Mouse (Mus musculus): ENCODE data around the gene Spata21. TPM values are rescaled to one million over a fixed set of nuclear protein-coding genes. Genes with fewer than 3 reads are reported as not detected.

The Spata21 gene
- total and polyA plus RNA-seq, 2 experiments from 2014 or later: 0.25 to 0.27 TPM

- H3K36me3 ChIP-seq (ENCODE audit: insufficient read depth, low read length): peaks cover 38% of the 10 kb centered on the region
- DNase-seq (ENCODE audit: low spot score): peak; percentile 32
- ATAC-seq (ENCODE audit: low FRiP score): peak; percentile 31
- H3K9ac ChIP-seq (replicated peaks; ENCODE audit: low read length, poor library complexity, severe bottlenecking): no peak overlapping the region
- no peaks in the 10 kb centered on the region for H3K4me1 ChIP-seq (ENCODE audit: insufficient read depth, low read length)
- H3K27ac ChIP-seq (ENCODE audit: low read depth, low read length): peak overlapping the region; percentile 63
- no peak overlapping the region for H3K4me2 ChIP-seq (ENCODE audit: low read depth, low read length, poor library complexity, severe bottlenecking)
- no peaks in the 10 kb centered on the region for H3K27me3 ChIP-seq (ENCODE audit: insufficient read depth, low read length)
- H3K4me3 ChIP-seq (ENCODE audit: low read depth, low read length): no peak overlapping the region
- no peak for TF ChIP-seq CTCF (IDR thresholded peaks at IDR 0.05)
- WGBS: 74% methylated on average over 7 of the region's 7 CpGs
- no peaks in the 10 kb centered on the region for H3K9me3 ChIP-seq (ENCODE audit: low read length)
These were observed 25.7 kb downstream of the Spata21 start for GRCm38 (mm10) chr4:141113831-141114230.

DNA sequence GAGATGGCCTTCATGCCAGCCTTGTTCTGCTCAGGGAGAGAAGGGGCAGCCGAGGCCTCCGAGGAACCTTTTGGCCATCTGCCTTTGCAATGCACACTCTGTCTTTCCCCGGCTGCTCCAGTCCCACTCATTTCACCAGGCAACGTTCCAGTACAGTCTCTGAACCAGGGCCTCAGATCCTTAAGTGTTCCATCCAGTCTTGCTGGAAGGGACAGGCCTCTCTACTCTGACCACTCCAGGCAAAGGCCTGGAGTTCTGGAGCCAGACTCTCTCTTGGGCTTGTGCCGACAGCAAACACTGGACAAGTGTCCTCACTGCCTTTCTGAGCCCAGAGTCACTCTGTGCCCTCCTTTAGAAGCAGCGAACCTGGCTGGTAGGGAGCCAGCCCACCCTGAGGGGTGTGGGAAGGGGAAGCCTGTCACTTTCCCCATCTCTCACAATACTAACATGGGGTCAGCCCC is 26.4 kb downstream of the Spata21 start:
- H3K9ac ChIP-seq (replicated peaks; ENCODE audit: low read length, poor library complexity, severe bottlenecking): no peak overlapping the region
- no peak overlapping the region for H3K4me2 ChIP-seq (ENCODE audit: low read depth, low read length, poor library complexity, severe bottlenecking)
- no peaks in the 10 kb centered on the region for H3K4me1 ChIP-seq (ENCODE audit: insufficient read depth, low read length)
- H3K36me3 ChIP-seq (ENCODE audit: insufficient read depth, low read length): peaks cover 38% of the 10 kb centered on the region
- H3K4me3 ChIP-seq (ENCODE audit: low read depth, low read length): no peak overlapping the region
- peak; percentile 70 for DNase-seq (ENCODE audit: low spot score)
- peak; percentile 64; the same call in 1 of the 2 replicates for ATAC-seq (ENCODE audit: low FRiP score)
- no peaks in the 10 kb centered on the region for H3K27me3 ChIP-seq (ENCODE audit: insufficient read depth, low read length)
- peak overlapping the region; percentile 63 for H3K27ac ChIP-seq (ENCODE audit: low read depth, low read length)
- no peaks in the 10 kb centered on the region for H3K9me3 ChIP-seq (ENCODE audit: low read length)
- 56% methylated on average over 6 of the region's 6 CpGs for WGBS
- no peak for TF ChIP-seq CTCF (IDR thresholded peaks at IDR 0.05)

DNA sequence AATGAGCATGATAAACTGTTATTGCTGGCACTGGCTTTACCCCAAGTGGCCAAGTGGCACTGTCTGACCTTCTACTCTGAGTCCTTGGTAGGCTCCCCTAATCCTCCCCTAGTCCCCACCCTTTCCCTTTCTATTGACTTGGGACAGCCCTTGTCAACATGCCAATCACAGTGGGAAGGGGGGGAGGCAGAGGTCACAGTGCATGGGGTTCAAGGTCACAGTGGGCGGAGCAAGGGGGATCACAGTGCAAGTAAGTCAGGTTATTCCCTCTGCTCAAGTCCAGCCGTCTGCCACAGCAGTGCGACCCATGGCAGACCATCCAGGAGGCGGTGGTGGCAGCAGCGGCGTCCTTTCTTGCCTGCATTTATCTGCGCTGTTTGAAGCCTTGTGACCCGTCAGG is 27.3 kb downstream of the Spata21 start:
- Histone ChIP-seq H3K36me3 (ENCODE audit: insufficient read depth, low read length) (peaks cover 38% of the 10 kb centered on the region), H3K4me1 (ENCODE audit: insufficient read depth, low read length) (no peaks in the 10 kb centered on the region), H3K4me2 (ENCODE audit: low read depth, low read length, poor library complexity, severe bottlenecking) (no peak overlapping the region), H3K4me3 (ENCODE audit: low read depth, low read length) (no peak overlapping the region), H3K27me3 (ENCODE audit: insufficient read depth, low read length) (no peaks in the 10 kb centered on the region), H3K9ac (replicated peaks; ENCODE audit: low read length, poor library complexity, severe bottlenecking) (no peak overlapping the region), H3K27ac (ENCODE audit: low read depth, low read length) (no peak overlapping the region), H3K9me3 (ENCODE audit: low read length) (no peaks in the 10 kb centered on the region)
- 42% methylated on average over 8 of the region's 8 CpGs for WGBS
- DNase-seq (ENCODE audit: low spot score): no peak
- ATAC-seq (ENCODE audit: low FRiP score): no peak
- no peak for TF ChIP-seq CTCF (IDR thresholded peaks at IDR 0.05)

DNA sequence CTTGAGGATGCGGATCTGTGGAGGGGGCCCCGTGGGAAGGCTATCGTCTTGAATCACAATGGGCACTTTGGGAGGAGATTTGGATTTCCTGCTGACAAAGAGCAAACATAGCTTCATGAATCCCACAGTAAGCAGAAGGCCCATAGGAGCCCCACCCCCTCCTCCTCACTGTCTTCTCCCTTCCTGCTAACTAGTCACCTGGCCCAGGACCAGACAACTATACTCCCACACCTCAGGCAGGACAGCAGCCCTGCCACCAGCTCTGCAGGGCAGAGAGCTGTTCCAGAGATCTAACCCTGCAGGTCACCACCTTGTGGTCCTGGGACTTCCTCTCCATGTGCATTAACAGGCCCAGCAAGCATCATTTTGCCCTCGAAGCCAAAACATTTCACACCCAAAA is 30.6 kb downstream of the Spata21 start:
- Histone ChIP-seq H3K4me2 (ENCODE audit: low read depth, low read length, poor library complexity, severe bottlenecking) (no peak overlapping the region), H3K36me3 (ENCODE audit: insufficient read depth, low read length) (peaks cover 31% of the 10 kb centered on the region), H3K27ac (ENCODE audit: low read depth, low read length) (no peak overlapping the region), H3K4me3 (ENCODE audit: low read depth, low read length) (no peak overlapping the region), H3K4me1 (ENCODE audit: insufficient read depth, low read length) (no peaks in the 10 kb centered on the region), H3K27me3 (ENCODE audit: insufficient read depth, low read length) (no peaks in the 10 kb centered on the region), H3K9me3 (ENCODE audit: low read length) (no peaks in the 10 kb centered on the region), H3K9ac (replicated peaks; ENCODE audit: low read length, poor library complexity, severe bottlenecking) (no peak overlapping the region)
- 46% methylated on average over 4 of the region's 4 CpGs for WGBS
- no peak for ATAC-seq (ENCODE audit: low FRiP score)
- no peak for TF ChIP-seq CTCF (IDR thresholded peaks at IDR 0.05)
- DNase-seq (ENCODE audit: low spot score): no peak

GRCm38 (mm10) chr4:141120700-141121099 is 32.6 kb downstream of the Spata21 start:
- Histone ChIP-seq H3K9me3 (ENCODE audit: low read length) (no peaks in the 10 kb centered on the region), H3K9ac (replicated peaks; ENCODE audit: low read length, poor library complexity, severe bottlenecking) (no peak overlapping the region), H3K4me1 (ENCODE audit: insufficient read depth, low read length) (no peaks in the 10 kb centered on the region), H3K4me2 (ENCODE audit: low read depth, low read length, poor library complexity, severe bottlenecking) (no peak overlapping the region), H3K36me3 (ENCODE audit: insufficient read depth, low read length) (peaks cover 22% of the 10 kb centered on the region), H3K4me3 (ENCODE audit: low read depth, low read length) (no peak overlapping the region), H3K27me3 (ENCODE audit: insufficient read depth, low read length) (no peaks in the 10 kb centered on the region), H3K27ac (ENCODE audit: low read depth, low read length) (no peak overlapping the region)
- WGBS: 20% methylated on average over 11 of the region's 11 CpGs
- ATAC-seq (ENCODE audit: low FRiP score) (peak; percentile 73; the same call in 1 of the 2 replicates), DNase-seq (ENCODE audit: low spot score) (peak; percentile 78)
- TF ChIP-seq CTCF (IDR thresholded peaks at IDR 0.05): peak; percentile 90

GRCm38 (mm10) chr4:141122663-141123062 is 34.5 kb downstream of the Spata21 start:
- Histone ChIP-seq H3K9me3 (ENCODE audit: low read length) (no peaks in the 10 kb centered on the region), H3K9ac (replicated peaks; ENCODE audit: low read length, poor library complexity, severe bottlenecking) (no peak overlapping the region), H3K27me3 (ENCODE audit: insufficient read depth, low read length) (no peaks in the 10 kb centered on the region), H3K4me3 (ENCODE audit: low read depth, low read length) (no peak overlapping the region), H3K36me3 (ENCODE audit: insufficient read depth, low read length) (peaks cover 4% of the 10 kb centered on the region; the same call in 1 of the 2 replicates), H3K4me2 (ENCODE audit: low read depth, low read length, poor library complexity, severe bottlenecking) (no peak overlapping the region), H3K27ac (ENCODE audit: low read depth, low read length) (no peak overlapping the region), H3K4me1 (ENCODE audit: insufficient read depth, low read length) (no peaks in the 10 kb centered on the region)
- TF ChIP-seq CTCF (IDR thresholded peaks at IDR 0.05): no peak
- WGBS: 85% methylated on average over 7 of the region's 7 CpGs
- DNase-seq (ENCODE audit: low spot score) (no peak), ATAC-seq (ENCODE audit: low FRiP score) (no peak)
